Mouse (Mus musculus) left cerebral cortex, postnatal 25 days (tissue): ENCODE measurements around the gene Ankrd55. TPM values are rescaled to one million over a fixed set of nuclear protein-coding genes. Genes with fewer than 3 reads are reported as not detected.

ENCODE experiments used
- DNase-seq, 2 experiments: peaks; one replicate each; pipeline ENCODE4 v3.0.0; 2022; ENCODE audit warnings: low spot score in 2 of 2, mixed read lengths in 1 of 2
- intact Hi-C: fragments of 180-260 bp; cut with DNase I; formaldehyde crosslinking; loops from one replicate; pipeline ENCODE4 v1.15.1; 2025
- total RNA-seq, 2 experiments: library from RNA; stranded (reverse); gene quantifications; 2 replicates each; pipeline ENCODE4 v1.2.3; 2021

Gene Ankrd55
- total RNA-seq, 2 experiments from 2014 or later = 3.2 to 3.8 TPM

DNA sequence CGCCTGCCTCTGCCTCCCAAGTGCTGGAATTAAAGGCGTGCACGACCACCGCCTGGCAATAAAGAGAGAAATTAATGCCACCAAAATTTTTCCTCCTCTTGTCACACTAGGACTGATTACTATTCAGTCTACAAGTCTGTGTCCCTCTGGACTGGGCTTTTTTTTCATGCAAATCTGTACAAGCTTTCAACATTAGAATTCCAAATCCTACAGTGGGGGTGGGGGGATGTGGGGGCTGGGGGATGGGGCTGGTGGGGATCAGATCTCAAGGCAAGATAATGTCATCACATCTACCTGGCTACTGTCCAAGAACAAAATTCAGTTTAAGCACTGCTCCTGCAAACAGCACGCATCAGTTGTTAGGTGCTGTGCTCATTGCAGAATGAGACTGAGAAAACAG lies 76.4 kb downstream of the Ankrd55 start:
- no peak for DNase-seq
- intact Hi-C loops = no loop called here

DNA sequence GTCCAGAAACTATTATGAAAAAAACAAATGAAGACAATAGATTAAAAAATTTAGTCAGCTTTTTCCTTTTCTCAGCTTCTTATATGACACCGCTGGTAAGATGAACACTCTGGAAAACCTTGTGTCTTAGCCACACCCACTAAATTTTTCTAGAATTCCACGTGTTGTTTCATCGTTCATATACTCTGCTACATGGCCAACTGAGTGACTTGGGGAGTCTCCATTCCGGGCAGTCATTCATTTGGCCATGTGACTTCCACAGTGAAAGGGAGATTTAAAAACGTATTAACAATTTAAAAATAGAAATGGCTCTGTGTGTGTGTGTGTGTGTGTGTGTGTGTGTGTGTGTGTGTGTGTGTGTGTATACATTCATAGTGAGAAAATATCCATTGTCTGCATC lies 77.1 kb downstream of the Ankrd55 start:
- DNase-seq = no peak
- intact Hi-C loops = no loop called here

DNA sequence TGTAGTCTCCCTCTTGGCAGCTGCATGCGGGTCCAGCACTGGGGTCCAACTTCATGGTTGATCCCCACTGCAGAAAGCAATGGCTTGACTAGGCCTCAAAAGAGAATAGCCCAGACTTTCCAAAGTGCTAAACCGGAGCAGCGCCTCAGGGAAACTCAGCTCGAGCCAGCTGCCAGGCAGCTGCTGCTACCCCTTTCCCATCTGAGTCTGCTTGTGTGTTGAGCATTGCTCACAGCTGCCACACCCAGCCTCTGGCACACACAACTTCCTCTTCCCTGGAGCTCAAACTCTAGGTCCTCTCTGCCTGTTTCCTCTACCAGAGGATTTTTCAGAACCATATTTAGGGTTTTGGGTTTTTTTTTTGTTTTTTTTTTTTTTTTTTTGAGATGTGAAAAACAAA lies 77.5 kb downstream of the Ankrd55 start:
- intact Hi-C loops = no loop called here
- DNase-seq = no peak

DNA sequence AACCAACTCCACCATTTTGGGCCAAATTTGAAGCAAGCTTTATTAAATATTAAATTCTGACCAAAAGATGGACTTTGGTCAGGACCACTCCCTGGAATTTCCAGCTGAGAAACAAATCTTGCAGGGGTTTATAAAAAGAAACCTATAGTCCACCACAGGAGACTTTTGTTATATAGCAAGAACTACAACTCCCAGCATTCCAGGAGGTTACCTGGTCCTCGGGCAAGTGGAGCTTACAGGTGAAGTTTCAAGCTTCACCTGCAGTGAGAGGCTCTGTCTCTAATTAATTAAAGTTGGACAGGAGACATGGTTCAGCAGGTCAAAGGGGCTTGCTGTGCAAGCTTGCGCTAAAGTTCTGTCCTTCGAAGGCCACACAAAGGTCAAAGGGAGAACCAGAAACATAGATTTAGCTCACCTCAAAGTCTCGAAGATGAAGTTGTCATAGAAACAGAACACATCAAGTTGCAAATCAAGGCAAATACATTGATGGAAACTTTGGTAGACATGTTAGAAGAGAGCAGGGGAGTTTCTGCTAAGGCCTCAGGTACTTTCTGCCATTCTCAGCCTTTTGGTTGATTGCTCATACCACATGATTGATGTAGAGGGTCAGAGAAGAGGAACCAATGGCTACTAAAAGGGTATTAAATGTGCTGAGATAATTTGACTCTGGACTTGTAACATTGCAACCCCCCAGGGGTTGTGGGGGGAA lies 78.2 kb downstream of the Ankrd55 start:
- no peak for DNase-seq
- intact Hi-C loops = no loop called here

DNA sequence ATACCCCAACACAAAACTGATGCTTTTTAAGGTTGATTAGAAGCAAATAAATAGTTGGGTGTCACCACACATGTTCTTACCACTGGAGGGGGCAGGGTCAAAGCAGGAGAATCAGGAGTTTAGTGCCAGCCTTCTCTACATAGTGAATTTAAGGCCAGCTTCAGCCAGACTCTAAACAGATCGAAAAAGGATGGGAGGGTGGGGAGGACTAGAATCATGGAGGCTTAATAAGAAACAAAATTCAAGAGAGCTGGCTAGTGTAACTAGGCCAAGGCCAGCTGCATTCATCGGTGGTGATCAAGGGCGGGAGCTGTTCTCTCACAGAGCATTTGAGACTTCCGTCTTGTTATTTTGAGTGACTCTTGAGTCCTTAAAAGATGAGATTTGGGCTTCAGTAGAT lies 83.5 kb downstream of the Ankrd55 start:
- intact Hi-C loops = no loop called here
- DNase-seq = no peak

DNA sequence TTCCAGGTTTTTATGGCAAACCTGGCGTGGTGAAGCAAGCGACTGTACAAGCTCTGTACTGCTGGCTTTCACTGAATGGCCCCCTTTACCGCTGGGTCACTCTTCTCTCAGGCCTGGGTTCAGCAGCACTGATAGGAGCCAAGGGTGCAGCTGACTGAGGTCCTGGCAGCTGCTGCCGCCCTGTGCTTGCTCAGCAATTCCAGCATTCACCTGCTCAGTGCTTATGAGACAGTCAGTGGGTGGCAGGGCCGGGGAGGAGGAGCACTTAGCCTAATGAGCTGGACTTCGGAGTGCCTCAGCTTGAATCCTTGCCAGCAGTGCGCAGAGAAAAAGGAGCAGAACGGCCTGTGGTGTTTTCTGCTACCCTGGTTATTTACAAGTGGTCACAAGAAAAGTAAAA lies 87.5 kb downstream of the Ankrd55 start:
- intact Hi-C loops = no loop called here
- DNase-seq = no peak

DNA sequence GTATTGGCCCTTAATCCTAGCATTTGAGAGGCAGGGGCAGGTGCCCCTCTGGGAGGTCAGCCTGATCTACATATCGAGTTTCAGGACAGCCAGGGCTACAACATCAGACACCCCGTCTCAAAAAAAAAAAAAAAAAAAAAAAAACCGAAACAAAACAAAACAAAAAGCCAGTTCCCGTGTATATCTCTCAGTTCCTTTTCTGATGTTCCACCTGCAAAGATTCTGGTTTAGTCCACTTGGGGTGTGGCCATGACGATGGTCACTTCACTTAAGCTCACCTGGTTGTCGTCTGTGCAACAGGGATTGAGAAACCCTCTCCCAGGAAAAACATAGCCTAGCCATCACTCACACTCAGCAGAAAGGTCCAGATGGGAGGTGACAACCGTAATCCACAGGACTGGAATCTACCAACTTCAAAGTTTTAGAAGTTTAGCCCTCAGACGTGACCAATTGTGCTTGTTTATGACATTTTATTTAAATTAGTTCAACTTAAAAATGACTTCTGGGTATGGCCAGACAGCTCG lies 90.6 kb downstream of the Ankrd55 start:
- intact Hi-C loops = no loop called here
- DNase-seq = no peak

DNA sequence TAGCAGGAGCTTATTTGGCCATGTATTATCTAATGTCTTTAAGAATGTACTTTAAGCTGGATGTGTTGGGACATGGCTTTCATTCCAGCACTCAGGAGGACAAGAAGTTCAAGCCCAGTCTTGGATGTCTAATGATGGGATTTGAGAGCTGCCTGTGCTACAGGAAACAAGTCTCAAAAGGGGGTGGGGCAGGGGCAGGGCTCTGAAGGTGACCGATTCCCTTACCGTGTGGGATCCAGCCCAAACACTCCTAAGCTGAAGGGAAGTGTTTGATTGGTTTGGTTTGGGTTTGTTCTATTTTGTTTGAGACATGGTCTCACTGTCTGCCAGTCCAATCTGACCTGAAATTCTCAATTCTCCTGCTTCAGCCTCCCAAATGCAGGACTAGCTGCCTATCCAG lies 93.2 kb downstream of the Ankrd55 start:
- intact Hi-C loops = no loop called here
- DNase-seq = no peak

DNA sequence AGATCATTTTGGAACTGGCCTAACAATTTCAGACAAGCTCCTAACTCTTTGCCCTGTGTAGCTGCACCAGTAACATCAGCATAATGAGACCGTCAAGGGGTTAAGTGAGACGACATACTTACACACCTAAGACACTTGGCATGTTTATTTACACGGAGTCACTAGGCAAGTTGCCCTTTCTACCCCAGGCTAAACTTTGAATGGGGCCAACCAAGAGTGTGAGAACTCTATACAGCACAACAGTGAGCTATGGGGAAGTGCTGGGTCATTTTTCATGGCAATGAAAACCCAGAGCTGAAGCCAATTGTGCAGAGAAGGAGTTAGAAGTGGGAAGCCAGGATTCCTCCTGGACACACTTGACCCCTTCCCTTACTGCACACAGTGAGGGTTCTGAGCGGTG lies 94.2 kb downstream of the Ankrd55 start:
- no peak for DNase-seq
- intact Hi-C loops = no loop called here

DNA sequence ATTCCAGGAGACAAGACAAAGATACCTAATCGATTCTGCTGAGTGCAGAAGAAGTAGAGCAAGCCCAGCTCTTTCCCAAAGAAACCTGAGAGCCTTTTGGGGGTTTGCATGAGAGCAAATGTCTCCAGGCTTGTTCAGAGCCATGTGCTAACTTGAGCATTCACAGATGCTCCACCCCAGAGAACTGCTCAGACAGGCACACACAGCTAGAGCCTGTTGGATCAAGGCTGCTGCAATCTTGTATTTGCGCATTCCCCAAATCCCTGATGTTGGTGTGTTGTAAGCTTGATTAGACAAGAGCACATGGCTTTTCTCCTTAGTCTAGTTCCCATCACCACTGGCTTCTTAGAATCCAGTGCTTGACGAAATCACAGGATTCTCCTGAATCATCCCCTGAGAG lies 94.7 kb downstream of the Ankrd55 start:
- intact Hi-C loops = no loop called here
- no peak for DNase-seq

DNA sequence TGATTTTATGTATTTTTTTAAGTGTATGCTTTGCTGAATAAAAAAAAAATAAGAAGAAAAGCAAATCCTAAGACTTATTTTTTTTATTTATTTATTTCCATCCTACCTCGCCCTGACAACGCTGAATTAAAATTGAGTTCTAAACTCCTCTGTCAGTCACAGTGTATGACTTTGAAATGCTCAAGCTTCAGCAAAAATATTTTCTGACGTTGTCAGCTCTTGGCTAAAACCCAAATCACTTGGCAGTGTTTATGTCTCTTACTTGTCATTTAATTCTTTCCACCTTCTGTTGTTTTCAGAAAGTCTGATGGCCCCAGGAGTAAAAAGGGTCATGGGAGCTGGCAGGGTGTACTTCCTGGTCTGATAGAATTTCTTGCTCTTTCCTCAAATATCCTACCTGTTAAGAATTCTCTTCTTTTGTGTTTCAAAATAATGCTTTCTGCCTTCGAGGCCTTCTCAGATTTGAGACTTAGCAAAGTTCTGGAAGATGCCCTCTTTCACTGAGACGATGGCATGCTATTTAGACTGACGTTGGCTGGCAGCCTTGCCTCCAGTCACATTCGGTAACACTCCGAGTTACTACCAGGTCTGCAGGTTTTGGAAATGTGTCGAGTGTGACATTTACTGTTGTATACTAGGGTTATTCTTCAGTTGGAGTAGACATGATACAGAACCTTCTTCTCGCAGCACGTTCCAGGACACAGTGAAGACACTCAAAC lies 95.8 kb downstream of the Ankrd55 start:
- intact Hi-C loops = no loop called here
- DNase-seq = no peak

DNA sequence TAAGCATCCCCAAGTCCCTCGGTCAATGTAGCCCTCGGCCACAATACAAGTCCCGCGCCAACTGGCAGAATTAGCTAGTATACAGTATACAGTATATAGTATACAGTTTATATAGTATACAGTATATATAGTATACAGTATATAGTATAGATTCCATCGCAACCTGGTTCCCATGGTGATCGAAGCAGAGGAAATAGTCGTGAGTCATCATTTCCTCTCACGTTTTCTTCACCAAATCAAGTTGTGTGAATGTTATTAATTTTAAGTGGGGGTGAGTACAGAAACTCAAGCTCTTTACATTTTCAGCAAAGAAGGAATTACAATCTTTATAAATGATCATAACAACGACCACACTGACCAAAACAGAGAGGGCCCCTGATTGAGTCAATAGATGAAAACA lies 96.8 kb downstream of the Ankrd55 start:
- intact Hi-C loops = no loop called here
- DNase-seq = no peak

DNA sequence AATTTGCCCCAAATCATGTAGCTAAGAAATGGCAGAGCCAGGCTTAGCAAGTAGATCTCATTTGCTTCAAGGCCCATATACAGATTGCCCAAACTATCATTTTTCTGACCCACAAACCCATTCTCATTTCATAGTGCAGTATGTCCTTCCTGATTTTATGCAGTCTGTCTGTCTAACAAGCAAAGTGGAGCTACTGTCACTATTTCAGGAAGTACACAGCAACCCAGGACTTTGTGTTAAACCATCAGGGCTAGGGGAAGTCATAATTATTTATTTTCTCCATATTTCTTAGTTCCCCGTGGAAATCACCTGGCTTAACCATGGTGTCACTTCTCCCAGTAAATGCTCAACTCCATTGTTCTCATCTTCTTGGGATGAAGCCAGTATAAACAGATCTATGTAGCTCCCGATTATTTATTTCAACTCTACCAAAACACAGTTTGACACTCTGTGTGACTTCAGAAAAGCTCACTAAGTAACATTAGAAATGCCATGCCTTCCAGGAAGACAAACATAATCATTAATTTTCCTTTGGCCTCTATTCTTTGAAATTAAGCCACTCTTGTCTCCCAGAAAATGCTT lies 98.3 kb downstream of the Ankrd55 start:
- no peak for DNase-seq
- intact Hi-C loops = no loop called here

DNA sequence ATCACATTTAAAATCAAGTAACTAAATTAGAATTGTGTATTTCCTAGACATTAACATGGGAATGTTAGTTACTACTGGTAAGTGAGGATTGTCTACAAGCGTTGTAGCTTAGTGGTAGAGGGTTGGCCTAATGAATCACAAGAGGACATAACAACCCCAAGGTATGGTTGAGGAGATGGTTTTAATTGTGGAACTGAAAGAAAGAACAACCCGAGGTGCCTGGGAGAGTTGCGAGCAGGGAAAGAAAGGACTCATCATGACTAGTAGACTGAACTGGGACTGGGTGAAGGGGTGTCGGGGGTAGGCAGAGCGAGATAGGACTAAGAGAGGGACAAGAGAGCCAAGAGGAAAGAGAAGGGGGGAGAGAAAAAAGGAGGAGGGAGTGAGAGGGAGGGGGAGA lies 99.0 kb downstream of the Ankrd55 start:
- DNase-seq = no peak
- intact Hi-C loops = no loop called here

DNA sequence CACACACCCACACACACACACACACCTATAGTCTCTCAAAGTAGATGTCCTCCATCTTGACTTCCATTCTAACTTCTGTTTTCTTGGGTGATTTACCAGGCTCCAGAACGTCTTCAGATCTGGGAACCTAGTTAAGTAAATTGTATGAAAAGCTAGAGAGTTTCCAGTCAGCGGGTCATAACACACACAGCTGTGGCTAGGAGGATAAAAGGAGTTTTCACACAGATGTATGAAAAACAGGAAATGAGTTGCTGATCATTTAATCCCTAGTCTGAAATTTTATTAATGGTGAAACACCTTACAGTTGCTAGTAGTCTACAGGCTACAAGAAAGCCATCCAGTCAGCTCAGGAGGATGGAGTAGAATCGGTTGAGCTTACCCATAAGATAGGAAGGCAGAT lies 99.9 kb downstream of the Ankrd55 start:
- no peak for DNase-seq
- intact Hi-C loops = no loop called here

DNA sequence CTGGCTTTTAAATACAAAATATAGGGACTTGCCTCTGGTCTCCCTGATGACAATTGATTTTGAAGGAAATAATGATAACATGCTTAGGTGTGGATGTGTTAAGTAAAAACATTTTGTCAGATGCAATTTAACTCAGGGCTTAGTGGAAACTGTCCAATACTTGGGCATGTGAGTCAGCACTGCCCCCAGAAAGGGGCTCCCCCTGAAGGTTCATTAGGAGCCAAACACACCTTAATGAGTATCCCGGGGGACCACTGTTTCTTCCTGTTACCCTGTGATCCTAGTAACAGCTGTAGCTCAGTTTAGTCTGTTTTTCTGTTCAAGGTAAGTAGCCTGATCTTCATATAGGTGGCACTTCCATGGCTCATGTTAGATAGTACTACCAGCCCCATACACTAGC lies 102.0 kb downstream of the Ankrd55 start:
- no peak for DNase-seq
- intact Hi-C loops = no loop called here

DNA sequence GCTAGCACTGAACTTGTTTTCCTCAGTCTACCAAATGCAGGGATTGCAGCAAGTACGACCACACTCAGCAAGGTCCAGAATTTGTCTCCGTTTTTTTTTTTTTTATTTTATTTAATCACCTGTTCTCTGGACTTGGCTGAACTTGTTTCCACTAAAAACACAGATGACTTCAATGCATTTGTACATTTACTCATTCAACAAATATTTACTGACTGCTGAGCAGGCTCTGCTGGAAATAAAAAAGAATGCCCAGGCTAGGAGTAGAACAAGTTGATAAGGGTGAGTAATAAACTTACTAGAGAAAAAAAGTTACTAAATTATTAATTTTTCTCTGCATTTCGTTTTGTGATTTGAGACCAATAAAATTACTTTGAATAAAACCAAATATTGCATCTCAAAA lies 103.1 kb downstream of the Ankrd55 start:
- intact Hi-C loops = no loop called here
- DNase-seq = no peak

DNA sequence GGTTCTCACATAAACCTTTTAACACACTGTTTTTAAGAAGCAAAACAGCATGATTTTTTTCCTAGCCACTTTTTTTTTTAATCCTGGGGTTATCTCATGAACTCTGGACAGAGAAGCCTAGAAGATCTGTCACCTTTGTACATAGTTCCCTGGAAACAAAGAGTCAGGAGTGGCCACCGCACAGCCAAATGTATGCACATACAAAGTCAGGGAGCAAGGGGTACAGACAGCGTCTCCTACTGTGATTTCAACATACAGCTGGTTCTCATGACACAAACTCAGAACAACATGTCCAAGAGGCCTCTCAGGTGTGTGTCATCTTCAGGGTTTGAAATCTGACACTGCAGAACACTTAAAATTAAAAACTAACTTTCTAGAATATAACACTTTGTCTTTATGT lies 105.1 kb downstream of the Ankrd55 start:
- no peak for DNase-seq
- intact Hi-C loops = no loop called here

DNA sequence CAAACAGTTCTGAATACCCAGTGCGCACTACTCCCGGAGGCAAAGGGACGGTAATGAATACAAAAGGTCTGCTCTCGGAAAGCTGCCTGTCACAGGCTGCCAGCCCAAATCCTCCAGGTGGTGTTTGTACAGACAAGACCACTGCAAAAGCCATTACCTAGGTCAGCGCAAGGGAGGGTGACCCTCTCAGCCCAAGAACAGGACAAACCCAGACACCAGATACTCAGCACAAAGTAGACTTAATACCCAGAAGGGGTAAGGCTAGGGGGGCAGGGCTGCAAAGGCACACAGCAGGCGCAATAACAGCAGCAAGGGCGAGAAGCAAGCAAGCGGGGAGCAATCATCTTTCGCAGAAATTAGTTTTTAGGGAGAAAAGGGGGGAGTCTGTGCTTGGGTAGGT lies 106.0 kb downstream of the Ankrd55 start:
- intact Hi-C loops = no loop called here
- DNase-seq = no peak

DNA sequence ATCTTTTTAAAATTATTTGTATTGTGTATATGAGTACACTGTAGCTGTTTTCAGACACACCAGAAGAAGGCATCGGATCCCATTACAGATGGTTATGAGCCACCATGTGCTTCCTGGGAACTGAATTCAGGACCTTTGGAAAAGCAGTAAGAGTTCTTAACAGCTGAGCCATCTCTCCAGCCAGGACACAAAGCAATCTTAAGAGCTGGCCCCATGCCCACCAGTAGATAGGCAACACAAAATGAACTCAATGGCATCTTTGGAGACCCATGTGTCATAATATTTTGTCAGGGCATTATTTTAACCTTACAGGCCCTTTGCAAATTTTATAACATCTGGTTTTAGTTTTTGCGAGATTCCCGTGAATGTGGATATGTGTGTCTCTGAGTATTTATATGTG lies 116.5 kb downstream of the Ankrd55 start:
- intact Hi-C loops = no loop called here
- no peak for DNase-seq

DNA sequence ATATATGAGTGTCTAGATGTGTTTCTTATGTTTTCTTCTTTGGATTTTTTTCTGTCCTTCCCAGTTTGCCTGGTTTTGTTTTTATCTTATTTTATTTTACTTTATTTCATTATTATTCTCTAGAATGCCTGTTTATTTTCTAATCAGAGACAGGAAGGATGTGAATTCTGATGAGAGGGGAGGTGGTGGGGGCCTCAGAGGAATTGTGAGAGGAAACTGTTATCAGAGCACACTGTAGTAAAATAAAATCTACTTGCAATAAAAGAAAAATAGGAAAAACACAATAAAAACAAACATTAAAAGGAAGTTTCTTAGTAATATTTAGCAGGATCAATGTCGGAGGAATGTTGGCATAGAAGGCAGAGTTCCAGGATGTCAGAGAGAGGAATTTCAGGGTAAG lies 116.9 kb downstream of the Ankrd55 start:
- intact Hi-C loops = no loop called here
- no peak for DNase-seq
